ENCODE assay signal across 10 mouse cellular contexts in genomic region chr7:18746189-18746860, GRCm38 (mm10). TPM values are rescaled to one million over a fixed set of nuclear protein-coding genes. Genes with fewer than 3 reads are reported as not detected.
DNase-seq lines count a peak whose midpoint lies in the region; ATAC-seq and TF ChIP-seq lines count a peak whose summit lies in the region.
"Had no signal": no experiment of that assay in that cellular context is flagged by ENCODE, and none has a peak within 500 bp of the region (broad histone marks: within the 10 kb centered on the region; RNA-seq: fewer than 3 reads in every experiment).

No protein-coding gene starts in this region.

- no peak for DNase-seq in heart, embryonic 10.5 days (ENCODE audit: low spot score)
- no peak for DNase-seq in heart, adult 9 months (ENCODE audit: low spot score in 2 of 2)
- no peak for DNase-seq in liver, postnatal 0 days
- DNase-seq in spleen, adult 18-20 months = no peak

- no peak for TF ChIP-seq CTCF in liver, postnatal 0 days (IDR thresholded peaks at IDR 0.05; ENCODE audit: low read depth)

- no peaks in the 10 kb centered on the region for H3K9me3 ChIP-seq in heart, embryonic 10.5 days
- H3K9me3 ChIP-seq in embryonic facial prominence, embryonic 12.5 days = 0 out of 2 replicates have a peak, but pooled peaks cover 3% of the 10 kb centered on the region
- H3K9me3 ChIP-seq in hindbrain, embryonic 15.5 days = no peaks in the 10 kb centered on the region
- no peaks in the 10 kb centered on the region for H3K9me3 ChIP-seq in liver, postnatal 0 days (ENCODE audit: low read length)
- no peaks in the 10 kb centered on the region for H3K9me3 ChIP-seq in stomach, embryonic 16.5 days (replicated peaks; ENCODE audit: control insufficient read depth, low read length)
- H3K9me3 ChIP-seq: G1E had no signal

- peaks cover 4% of the 10 kb centered on the region for H3K4me1 ChIP-seq in heart, embryonic 10.5 days
- H3K4me1 ChIP-seq in embryonic facial prominence, embryonic 12.5 days = no peaks in the 10 kb centered on the region
- peaks cover 6% of the 10 kb centered on the region for H3K4me1 ChIP-seq in hindbrain, embryonic 15.5 days (replicated peaks)
- no peaks in the 10 kb centered on the region for H3K4me1 ChIP-seq in liver, postnatal 0 days (ENCODE audit: insufficient read depth)
- H3K4me1 ChIP-seq in stomach, embryonic 16.5 days (ENCODE audit: control insufficient read depth, insufficient read depth, low read length) = peaks cover 3% of the 10 kb centered on the region; the same call in 1 of the 2 replicates

- peak overlapping the region; percentile 31 for H3K4me2 ChIP-seq in embryonic facial prominence, embryonic 12.5 days (replicated peaks)
- H3K4me2 ChIP-seq in hindbrain, embryonic 15.5 days = peak overlapping the region; percentile 53
- peak overlapping the region; percentile 32; the same call in 1 of the 2 replicates for H3K4me2 ChIP-seq in liver, postnatal 0 days (ENCODE audit: low read depth, low read length)
- H3K4me2 ChIP-seq in stomach, embryonic 16.5 days (ENCODE audit: low read depth, low read length) = peak overlapping the region; percentile 52

- 9% methylated on average over 20 of the region's 20 CpGs for WGBS in heart, embryonic 10.5 days
- WGBS in embryonic facial prominence, embryonic 12.5 days = 9% methylated on average over 20 of the region's 20 CpGs
- WGBS in hindbrain, embryonic 15.5 days = 11% methylated on average over 20 of the region's 20 CpGs
- WGBS in liver, postnatal 0 days (ENCODE audit: insufficient replicate concordance) = 18% methylated on average over 20 of the region's 20 CpGs
- 14% methylated on average over 20 of the region's 20 CpGs for WGBS in stomach, embryonic 16.5 days

- H3K27ac ChIP-seq in heart, embryonic 10.5 days = peak overlapping the region; percentile 78
- no peak overlapping the region for H3K27ac ChIP-seq in embryonic facial prominence, embryonic 12.5 days
- H3K27ac ChIP-seq in hindbrain, embryonic 15.5 days (replicated peaks) = peak overlapping the region; percentile 48; the same call in 1 of the 2 replicates
- no peak overlapping the region for H3K27ac ChIP-seq in liver, postnatal 0 days (ENCODE audit: low read depth)
- no peak overlapping the region for H3K27ac ChIP-seq in stomach, embryonic 16.5 days (ENCODE audit: low read length)

- TF ChIP-seq EP300 in liver, postnatal 0 days (IDR thresholded peaks at IDR 0.05; ENCODE audit: low read depth) = no peak

- peaks cover 17% of the 10 kb centered on the region; the same call in 1 of the 2 replicates for H3K27me3 ChIP-seq in heart, embryonic 10.5 days (ENCODE audit: insufficient read depth, poor library complexity, severe bottlenecking)
- peaks cover 22% of the 10 kb centered on the region for H3K27me3 ChIP-seq in embryonic facial prominence, embryonic 12.5 days
- peaks cover 8% of the 10 kb centered on the region; the same call in 1 of the 2 replicates for H3K27me3 ChIP-seq in hindbrain, embryonic 15.5 days
- H3K27me3 ChIP-seq in liver, postnatal 0 days (ENCODE audit: insufficient read depth, low read length) = no peaks in the 10 kb centered on the region
- H3K27me3 ChIP-seq in stomach, embryonic 16.5 days (ENCODE audit: control insufficient read depth, insufficient read depth, low read length) = peaks cover 13% of the 10 kb centered on the region

- H3K9ac ChIP-seq in embryonic facial prominence, embryonic 12.5 days = no peak overlapping the region
- peak overlapping the region; percentile 39 for H3K9ac ChIP-seq in hindbrain, embryonic 15.5 days
- no peak overlapping the region for H3K9ac ChIP-seq in liver, postnatal 0 days (replicated peaks)
- peak overlapping the region; percentile 11; the same call in 1 of the 2 replicates for H3K9ac ChIP-seq in stomach, embryonic 16.5 days (ENCODE audit: low read length)

- no peak for ATAC-seq in embryonic facial prominence, embryonic 12.5 days (ENCODE audit: insufficient number of reproducible peaks, insufficient read depth, low FRiP score, low TSS enrichment)
- peak; percentile 72 for ATAC-seq in hindbrain, embryonic 15.5 days (ENCODE audit: low FRiP score, low read depth)
- ATAC-seq in liver, postnatal 0 days = no peak
- ATAC-seq in stomach, embryonic 16.5 days (ENCODE audit: insufficient read depth, low FRiP score) = peak; percentile 69; the same call in 1 of the 2 replicates
- ATAC-seq in megakaryocyte-erythroid progenitor cell, adult 5-6 weeks (replicated peaks; ENCODE audit: low FRiP score, low TSS enrichment, poor library complexity, severe bottlenecking) = no peak

- H3K4me3 ChIP-seq in heart, embryonic 10.5 days = peak overlapping the region; percentile 53
- H3K4me3 ChIP-seq in embryonic facial prominence, embryonic 12.5 days = peak overlapping the region; percentile 11; the same call in 1 of the 2 replicates
- peak overlapping the region; percentile 37 for H3K4me3 ChIP-seq in hindbrain, embryonic 15.5 days
- no peak overlapping the region for H3K4me3 ChIP-seq in liver, postnatal 0 days (ENCODE audit: low read depth, low read length)
- H3K4me3 ChIP-seq in stomach, embryonic 16.5 days (replicated peaks; ENCODE audit: low read length) = 0 out of 2 replicates have a peak overlapping the region, but pooled peaks have one; percentile 8

- H3K36me3 ChIP-seq in heart, embryonic 10.5 days = no peaks in the 10 kb centered on the region
- no peaks in the 10 kb centered on the region for H3K36me3 ChIP-seq in embryonic facial prominence, embryonic 12.5 days
- H3K36me3 ChIP-seq in hindbrain, embryonic 15.5 days = no peaks in the 10 kb centered on the region
- no peaks in the 10 kb centered on the region for H3K36me3 ChIP-seq in liver, postnatal 0 days (replicated peaks; ENCODE audit: insufficient read depth, low read length)
- no peaks in the 10 kb centered on the region for H3K36me3 ChIP-seq in stomach, embryonic 16.5 days (ENCODE audit: control insufficient read depth, insufficient read depth, low read length)
- H3K36me3 ChIP-seq: G1E had no signal

RNA-seq across cellular contexts. Expression of gene Psg22, which starts 28.4 kb away (rescaled TPM):
- not detected in 2 replicates for polyA plus RNA-seq in heart, embryonic 10.5 days (2016; fragmentation: Nextera tagmentation; extraction: Ambion mirVana)
- not detected in 2 replicates for polyA plus RNA-seq in embryonic facial prominence, embryonic 12.5 days (2016; fragmentation: Nextera tagmentation; extraction: Ambion mirVana)
- not detected in 2 replicates for polyA plus RNA-seq in hindbrain, embryonic 15.5 days (2015; fragmentation: Nextera tagmentation; extraction: Ambion mirVana)
- polyA plus RNA-seq in liver, postnatal 0 days (2015; fragmentation: Nextera tagmentation; extraction: Ambion mirVana) = 0.23 and 0.33 TPM in 2 replicates
- not detected in 2 replicates for polyA plus RNA-seq in stomach, embryonic 16.5 days (2015; fragmentation: Nextera tagmentation; extraction: Ambion mirVana)
- not detected in 2 replicates for total RNA-seq in megakaryocyte-erythroid progenitor cell, adult 5-6 weeks (2014; fragmentation: Nextera tagmentation)
- total RNA-seq in megakaryocyte-erythroid progenitor cell, adult 5-6 weeks (2017) = not detected in 2 replicates
- total RNA-seq: hematopoietic stem cell, adult 5-6 weeks had no signal
- polyA plus RNA-seq: G1E had no signal

RNA-seq across cellular contexts. Expression of gene Psg19, which starts 52.0 kb away (rescaled TPM):
- not detected in 2 replicates for polyA plus RNA-seq in heart, embryonic 10.5 days (2016; fragmentation: Nextera tagmentation; extraction: Ambion mirVana)
- polyA plus RNA-seq in embryonic facial prominence, embryonic 12.5 days (2016; fragmentation: Nextera tagmentation; extraction: Ambion mirVana) = not detected in 2 replicates
- polyA plus RNA-seq in hindbrain, embryonic 15.5 days (2015; fragmentation: Nextera tagmentation; extraction: Ambion mirVana) = not detected in 2 replicates
- not detected in 2 replicates for polyA plus RNA-seq in liver, postnatal 0 days (2015; fragmentation: Nextera tagmentation; extraction: Ambion mirVana)
- polyA plus RNA-seq in stomach, embryonic 16.5 days (2015; fragmentation: Nextera tagmentation; extraction: Ambion mirVana) = not detected in 2 replicates
- total RNA-seq in megakaryocyte-erythroid progenitor cell, adult 5-6 weeks (2014; fragmentation: Nextera tagmentation) = not detected in 2 replicates
- total RNA-seq in megakaryocyte-erythroid progenitor cell, adult 5-6 weeks (2017) = not detected in 2 replicates
- total RNA-seq: hematopoietic stem cell, adult 5-6 weeks had no signal
- polyA plus RNA-seq: G1E had no signal

Comparison
In these comparisons a context has a peak if more than half of its experiments do, and no peak if none do; other contexts are left out.
1. H3K27ac ChIP-seq: peak in heart, embryonic 10.5 days (single experiment) and hindbrain, embryonic 15.5 days (single experiment); none in embryonic facial prominence, embryonic 12.5 days (single experiment), liver, postnatal 0 days (single experiment) and stomach, embryonic 16.5 days (single experiment).
2. ATAC-seq: peak in hindbrain, embryonic 15.5 days (single experiment) and stomach, embryonic 16.5 days (single experiment); none in embryonic facial prominence, embryonic 12.5 days (single experiment), liver, postnatal 0 days (single experiment) and megakaryocyte-erythroid progenitor cell, adult 5-6 weeks (single experiment).
3. H3K9ac ChIP-seq: peak in hindbrain, embryonic 15.5 days (single experiment) and stomach, embryonic 16.5 days (single experiment); none in embryonic facial prominence, embryonic 12.5 days (single experiment) and liver, postnatal 0 days (single experiment).
4. Peak in every context shown above with its lines, with median percentiles within 50 percentile points of each other: H3K4me2 ChIP-seq.